Mouse (Mus musculus): ENCODE data around the gene Eef1a1. TPM values are rescaled to one million over a fixed set of nuclear protein-coding genes. Genes with fewer than 3 reads are reported as not detected.

Gene Eef1a1
- polyA plus RNA-seq, 1 experiment from 2014 or later = 4,691 TPM

- no peak for DNase-seq (ENCODE audit: low spot score)
- H3K36me3 ChIP-seq (ENCODE audit: control insufficient read depth, insufficient read depth, low read length) = no peaks in the 10 kb centered on the region
- no peak overlapping the region for H3K4me2 ChIP-seq (replicated peaks; ENCODE audit: low read depth, low read length)
- H3K27me3 ChIP-seq (ENCODE audit: control insufficient read depth, insufficient read depth, low read length) = no peaks in the 10 kb centered on the region
- 57% methylated on average over 2 of the region's 2 CpGs for WGBS
- no peaks in the 10 kb centered on the region for H3K9me3 ChIP-seq (ENCODE audit: control insufficient read depth, low read length)
- H3K4me1 ChIP-seq (replicated peaks; ENCODE audit: control insufficient read depth, insufficient read depth, low read length) = no peaks in the 10 kb centered on the region
- no peak for ATAC-seq (ENCODE audit: low FRiP score)
- no peak overlapping the region for H3K27ac ChIP-seq (ENCODE audit: low read depth, low read length)
- no peak overlapping the region for H3K4me3 ChIP-seq (ENCODE audit: low read depth, low read length)
- H3K9ac ChIP-seq (ENCODE audit: low read depth, low read length) = no peak overlapping the region
These were observed 59.4 kb downstream of the Eef1a1 start for GRCm38 (mm10) chr9:78429551-78429950.

- DNase-seq (ENCODE audit: low spot score) (no peak), ATAC-seq (ENCODE audit: low FRiP score) (no peak)
- no peak overlapping the region for H3K4me2 ChIP-seq (replicated peaks; ENCODE audit: low read depth, low read length)
- H3K4me3 ChIP-seq (ENCODE audit: low read depth, low read length) = no peak overlapping the region
- no peaks in the 10 kb centered on the region for H3K9me3 ChIP-seq (ENCODE audit: control insufficient read depth, low read length)
- H3K9ac ChIP-seq (ENCODE audit: low read depth, low read length) = no peak overlapping the region
- H3K4me1 ChIP-seq (replicated peaks; ENCODE audit: control insufficient read depth, insufficient read depth, low read length) = no peaks in the 10 kb centered on the region
- 79% methylated on average over 4 of the region's 4 CpGs for WGBS
- H3K27me3 ChIP-seq (ENCODE audit: control insufficient read depth, insufficient read depth, low read length) = no peaks in the 10 kb centered on the region
- H3K36me3 ChIP-seq (ENCODE audit: control insufficient read depth, insufficient read depth, low read length) = no peaks in the 10 kb centered on the region
- no peak overlapping the region for H3K27ac ChIP-seq (ENCODE audit: low read depth, low read length)
These were observed 60.0 kb downstream of the Eef1a1 start for GRCm38 (mm10) chr9:78428870-78429432.

Other genes with a start within 250 kb of the Eef1a1 start
- not detected in 2 replicates for gene Gm3776, start 232.0 kb downstream of the Eef1a1 start, polyA plus RNA-seq (2014; fragmentation: Nextera tagmentation; extraction: Ambion mirVana)
- gene Gm10639, start 199.2 kb downstream of the Eef1a1 start, polyA plus RNA-seq (2014; fragmentation: Nextera tagmentation; extraction: Ambion mirVana) = not detected in 2 replicates
- gene Omt2a, start 174.4 kb downstream of the Eef1a1 start, polyA plus RNA-seq (2014; fragmentation: Nextera tagmentation; extraction: Ambion mirVana) = not detected in 2 replicates
- not detected in 2 replicates for gene Omt2b, start 161.6 kb downstream of the Eef1a1 start, polyA plus RNA-seq (2014; fragmentation: Nextera tagmentation; extraction: Ambion mirVana)
- gene Gsta2, start 133.4 kb downstream of the Eef1a1 start, polyA plus RNA-seq (2014; fragmentation: Nextera tagmentation; extraction: Ambion mirVana) = not detected in 2 replicates
- 0.35 and 0.79 TPM in 2 replicates for gene Dppa5a, start 121.0 kb downstream of the Eef1a1 start, polyA plus RNA-seq (2014; fragmentation: Nextera tagmentation; extraction: Ambion mirVana)
- gene Ooep, start 110.4 kb downstream of the Eef1a1 start, polyA plus RNA-seq (2014; fragmentation: Nextera tagmentation; extraction: Ambion mirVana) = 2.9 and 3.3 TPM in 2 replicates
- 0.14 and 0.40 TPM in 2 replicates for gene Ddx43, start 93.4 kb downstream of the Eef1a1 start, polyA plus RNA-seq (2014; fragmentation: Nextera tagmentation; extraction: Ambion mirVana)
- gene Cgas, start 45.9 kb downstream of the Eef1a1 start, polyA plus RNA-seq (2014; fragmentation: Nextera tagmentation; extraction: Ambion mirVana) = 0.35 and 0.79 TPM in 2 replicates
- 26.1 and 26.7 TPM in 2 replicates for gene Mto1, start 40.9 kb downstream of the Eef1a1 start, polyA plus RNA-seq (2014; fragmentation: Nextera tagmentation; extraction: Ambion mirVana)
- gene Gm17324, start 40.4 kb downstream of the Eef1a1 start, polyA plus RNA-seq (2014; fragmentation: Nextera tagmentation; extraction: Ambion mirVana) = 0.28 and 0.48 TPM in 2 replicates
- 10.7 and 12.8 TPM in 2 replicates for gene Slc17a5, start 98.9 kb upstream of the Eef1a1 start, polyA plus RNA-seq (2014; fragmentation: Nextera tagmentation; extraction: Ambion mirVana)
- gene Cd109, start 126.4 kb upstream of the Eef1a1 start, polyA plus RNA-seq (2014; fragmentation: Nextera tagmentation; extraction: Ambion mirVana) = 4.0 and 5.7 TPM in 2 replicates

All from hindbrain, embryonic 11.5 days (tissue).